Mouse (Mus musculus) heart, postnatal 0 days (tissue): ENCODE measurements at regions not wholly inside any gene's neighbourhood (a gene's known extent, or its start where the extent isn't known, plus 50 kb on each side); places are given as distances from the start of the nearest gene placed in this dataset.

ENCODE experiments used
- CTCF ChIP-seq: IDR thresholded peaks from 2 replicates; pipeline ENCODE4 v1.5.1; 2016; ENCODE audit warnings: antibody characterized with exemption, control low read depth, low read depth
- EP300 ChIP-seq: IDR thresholded peaks from 2 replicates; pipeline ENCODE4 v1.6.1; 2016; ENCODE audit warnings: antibody characterized with exemption, low read depth

DNA sequence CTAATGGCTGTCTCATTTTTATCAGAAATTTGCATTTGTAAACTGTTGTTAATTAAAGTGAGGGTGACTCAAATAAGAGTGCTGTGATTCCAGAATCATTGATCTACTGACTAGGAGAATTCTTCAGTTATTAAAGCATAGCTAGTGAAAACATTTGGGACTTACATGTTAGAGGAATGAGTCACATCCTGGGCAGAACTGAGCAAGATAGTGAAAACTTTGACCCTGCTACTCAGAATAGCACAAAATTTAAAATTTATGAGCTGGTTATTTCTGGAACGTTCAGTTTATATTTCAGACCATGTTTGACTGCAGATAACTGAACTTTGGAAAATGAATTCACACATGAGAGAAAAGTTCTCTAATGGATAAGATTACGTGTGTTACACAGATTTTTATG lies 360.0 kb downstream of the Cylc2 start:
- TF ChIP-seq CTCF (no peak), EP300 (no peak)
